Mouse (Mus musculus) cortical plate, adult 2 months (tissue): ENCODE measurements around the gene Cfl1.

ENCODE experiments used
- CTCF ChIP-seq: fragments of 200-500 bp; IDR thresholded peaks from 2 replicates; pipeline ENCODE4 v1.5.1; 2011; ENCODE audit warnings: mild to moderate bottlenecking, control low read depth, low read length; ENCODE audit not compliant: insufficient read depth; ENCODE audit errors: extremely low read depth
- POLR2A ChIP-seq: fragments of 200-500 bp; IDR thresholded peaks from 2 replicates; pipeline ENCODE4 v1.6.1; 2011; ENCODE audit warnings: mild to moderate bottlenecking, low read length, control low read depth; ENCODE audit not compliant: insufficient read depth; ENCODE audit errors: extremely low read depth

GRCm38 (mm10) chr19:5444371-5444908 lies 45.8 kb upstream of the Cfl1 start:
- TF ChIP-seq CTCF (no peak), POLR2A (no peak)
